Mouse (Mus musculus): ENCODE data around the gene Igsf6.
"Not testable (repeated sequence)": the region's sequence is repeated elsewhere in the genome, so short reads cannot be mapped to it uniquely, and the experiment has no call there.

Gene Igsf6

GRCm38 (mm10) chr7:121053071-121053470 lies 21.3 kb downstream of the Igsf6 start:
- DNase-seq = no peak

DNA sequence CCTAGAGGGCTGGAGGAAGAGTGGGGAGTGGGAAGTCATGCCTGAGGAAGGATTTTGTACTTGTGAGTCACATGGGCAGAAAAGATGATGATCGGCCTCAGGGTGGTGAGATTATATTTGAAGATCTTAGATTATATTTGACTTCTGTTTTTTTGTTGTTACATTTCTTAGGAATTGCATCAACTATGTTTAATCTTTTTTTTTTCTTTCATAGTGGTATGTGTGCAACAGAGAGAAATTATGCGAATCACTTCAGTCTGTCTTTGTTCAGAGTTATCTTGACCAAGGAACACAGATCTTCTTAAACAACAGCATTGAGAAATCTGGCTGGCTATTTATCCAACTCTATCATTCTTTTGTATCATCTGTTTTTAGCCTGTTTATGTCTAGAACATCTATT lies 26.7 kb downstream of the Igsf6 start:
- no peak for DNase-seq

- no peak for DNase-seq
Measured at GRCm38 (mm10) chr7:121045671-121046453, 28.5 kb downstream of the Igsf6 start.

DNA sequence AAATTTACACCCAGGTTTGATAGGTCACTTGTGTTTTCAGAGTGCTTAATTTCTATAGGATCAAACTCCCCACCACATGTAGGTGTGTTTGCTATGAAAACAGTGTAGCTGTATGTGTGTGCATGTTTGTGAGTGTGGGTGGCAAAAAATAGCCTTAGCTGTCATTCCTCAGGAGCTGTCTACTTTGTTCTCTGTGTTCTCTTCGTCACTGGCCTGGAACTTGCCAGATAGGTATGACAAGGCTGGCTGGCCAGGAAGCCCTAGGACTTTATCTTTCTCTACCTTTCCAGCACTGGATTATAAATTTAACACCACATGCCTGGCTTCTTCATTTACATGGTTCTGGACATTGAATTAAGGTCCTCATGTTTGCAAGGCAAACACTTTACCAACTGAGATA lies 30.1 kb downstream of the Igsf6 start:
- no peak for DNase-seq

GRCm38 (mm10) chr7:121043510-121043909 lies 30.9 kb downstream of the Igsf6 start:
- no peak for DNase-seq

DNA sequence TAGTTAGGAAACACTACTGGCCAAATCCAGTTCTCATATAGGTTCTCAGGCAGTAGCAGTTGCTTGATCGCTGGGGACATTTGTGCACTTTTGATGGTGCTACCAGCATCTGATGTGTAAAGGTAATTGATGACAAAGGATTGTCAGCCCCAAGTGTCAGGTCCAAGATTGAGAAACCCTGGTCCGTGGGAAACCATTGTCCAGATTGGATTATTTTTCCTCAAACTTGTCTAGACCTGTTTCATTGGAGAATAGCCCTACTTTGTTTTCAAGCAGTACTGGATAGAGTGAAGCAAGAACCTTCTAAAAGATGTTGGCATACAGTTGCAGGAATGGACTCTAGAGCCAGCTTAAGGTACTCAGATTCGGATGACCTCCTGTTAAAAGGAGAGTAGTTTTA lies 31.4 kb downstream of the Igsf6 start:
- DNase-seq = no peak

DNA sequence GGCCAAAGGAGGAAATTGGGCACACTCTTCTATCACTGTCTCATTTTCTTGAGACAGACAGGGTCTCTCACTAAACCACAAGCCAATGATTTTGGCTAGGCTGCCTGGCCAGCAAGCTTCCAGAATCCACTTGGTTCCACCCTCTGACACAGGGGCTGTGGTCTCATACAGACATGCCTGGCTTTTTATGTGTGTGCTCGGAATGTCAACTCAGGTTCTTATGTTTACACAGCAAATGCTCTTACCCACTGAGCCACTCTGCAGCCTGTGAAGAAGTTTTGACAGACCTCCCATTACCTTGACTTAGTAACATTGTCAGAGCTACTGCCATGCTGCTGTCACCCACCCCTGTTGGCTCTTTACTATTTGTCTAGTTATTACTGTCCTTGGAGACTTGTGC lies 32.4 kb downstream of the Igsf6 start:
- DNase-seq = no peak

GRCm38 (mm10) chr7:121040595-121040994 lies 33.8 kb downstream of the Igsf6 start:
- no peak for DNase-seq

DNA sequence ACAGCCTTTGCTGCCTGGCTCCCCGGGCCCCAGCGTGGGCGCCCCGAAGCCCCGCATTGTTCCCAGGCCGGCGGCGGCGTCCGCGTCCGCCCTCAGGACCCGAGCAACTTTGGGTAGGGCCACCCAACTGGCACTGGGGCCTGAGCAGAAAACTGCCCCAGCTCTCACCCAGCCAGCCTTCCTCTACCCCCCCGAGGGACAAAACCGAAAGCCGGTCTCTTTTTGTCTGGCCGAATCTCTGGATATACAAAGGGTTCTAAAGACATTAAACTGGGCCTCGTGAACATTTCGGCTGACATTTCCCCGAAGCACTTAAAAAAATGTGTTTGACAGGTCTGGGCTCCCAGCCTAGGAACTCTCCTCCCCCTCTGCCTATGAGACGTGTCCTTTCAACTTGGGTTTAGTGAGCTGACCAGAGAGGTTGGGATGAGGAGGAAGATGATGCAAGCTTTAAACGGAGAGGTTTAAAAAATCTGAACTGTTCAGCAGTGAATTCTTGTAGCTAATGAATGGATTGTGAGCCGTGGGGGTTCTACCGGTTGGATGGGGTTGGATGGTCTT lies 39.1 kb downstream of the Igsf6 start:
- peak; percentile 32 to 36 for DNase-seq

DNA sequence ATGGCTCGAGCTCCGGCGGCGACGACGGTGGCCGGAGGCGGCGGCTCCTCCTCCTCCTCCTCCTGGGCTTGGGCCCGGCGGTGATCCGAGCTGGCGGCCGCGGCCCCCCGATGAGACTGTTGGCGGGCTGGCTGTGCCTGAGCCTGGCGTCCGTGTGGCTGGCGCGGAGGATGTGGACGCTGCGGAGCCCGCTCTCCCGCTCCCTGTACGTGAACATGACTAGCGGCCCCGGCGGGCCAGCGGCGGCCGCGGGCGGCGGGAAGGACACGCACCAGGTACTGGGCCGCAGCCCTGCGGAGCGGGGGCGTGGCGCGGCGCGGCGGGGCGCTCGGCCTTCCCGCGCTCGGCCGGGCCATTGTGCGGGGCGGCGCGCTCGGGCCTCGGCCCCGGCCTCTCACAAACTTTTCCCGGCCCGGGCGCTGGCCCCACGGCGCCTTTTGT lies 39.7 kb downstream of the Igsf6 start:
- no peak for DNase-seq

GRCm38 (mm10) chr7:121033856-121034652 lies 40.3 kb downstream of the Igsf6 start, which contains the start of gene Mettl9:
TSS of gene Mettl9 (plus strand) at chr7:121034445.
- DNase-seq = peak; percentile 93 to 95

GRCm38 (mm10) chr7:121029947-121030346 lies 44.4 kb downstream of the Igsf6 start:
- DNase-seq = not testable (repeated sequence)

- DNase-seq = no peak
Measured at GRCm38 (mm10) chr7:121026300-121026699, 48.1 kb downstream of the Igsf6 start.

DNA sequence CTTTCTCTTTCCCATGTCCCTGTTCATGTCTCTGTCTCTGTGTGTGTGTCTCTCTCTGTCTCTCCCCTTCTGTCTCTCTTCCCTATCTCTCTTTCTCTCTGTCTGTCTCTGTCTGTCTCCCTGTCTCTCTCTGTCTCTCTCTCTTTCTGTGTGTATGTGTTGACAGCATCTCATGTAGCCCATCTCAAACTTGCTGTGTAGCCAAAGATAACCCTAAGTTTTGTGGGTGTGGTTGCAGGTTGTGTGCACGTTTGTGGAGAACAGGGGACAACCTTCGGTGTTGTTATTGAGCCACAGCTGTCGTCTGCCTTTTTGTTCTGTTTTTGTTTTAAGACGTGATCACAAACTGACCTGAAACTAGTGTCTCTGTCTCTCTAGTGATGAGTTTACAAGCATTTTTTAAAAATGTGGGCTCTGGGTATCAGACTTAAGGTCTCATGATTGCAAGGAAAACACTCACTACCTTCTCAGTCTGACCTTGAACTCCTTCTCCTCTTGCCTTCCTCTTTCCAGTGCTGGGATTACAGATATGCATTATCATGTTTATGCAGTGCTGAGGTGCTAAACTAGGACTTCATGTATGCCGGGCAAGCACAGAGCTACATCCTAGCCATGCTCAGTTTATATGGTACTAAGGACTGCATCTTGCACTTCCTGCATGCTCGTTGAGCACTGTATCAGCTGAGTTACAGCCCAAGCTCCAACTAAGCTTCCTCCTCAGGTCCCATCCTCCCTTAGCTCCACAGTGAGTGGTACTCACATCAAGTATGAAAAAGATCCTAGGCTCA lies 49.0 kb downstream of the Igsf6 start:
- DNase-seq = no peak

- peak; percentile 15 to 35 for DNase-seq
Measured at GRCm38 (mm10) chr7:121020277-121020676, 54.1 kb downstream of the Igsf6 start.

- no peak for DNase-seq
Measured at GRCm38 (mm10) chr7:121018778-121019177, 55.6 kb downstream of the Igsf6 start.

DNA sequence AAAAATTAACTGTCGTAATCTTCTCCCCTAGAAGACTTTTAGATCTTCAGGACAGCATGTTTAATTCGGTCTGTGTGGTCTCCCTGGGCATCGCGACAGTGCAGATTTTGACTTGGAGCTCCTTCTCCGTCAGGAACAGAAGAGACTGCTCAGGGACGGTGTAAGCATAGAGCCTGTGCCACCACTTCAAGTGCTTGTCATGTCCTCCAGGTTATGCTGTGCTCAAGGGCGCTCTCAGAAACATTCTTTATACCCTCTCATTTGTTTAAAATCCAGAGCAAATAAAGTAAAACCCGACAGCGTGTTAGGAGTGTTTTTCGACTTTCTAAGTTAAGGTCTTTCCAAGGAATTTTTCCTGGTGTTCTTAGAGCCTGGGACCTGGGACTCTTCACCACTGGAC lies 59.9 kb downstream of the Igsf6 start:
- no peak for DNase-seq
